Mouse (Mus musculus) C2C12 (cell line): Measurements from ENCODE around the gene Abca15.

Source experiments
- CEBPB ChIP-seq: IDR thresholded peaks from one replicate; pipeline ENCODE4 v1.6.1; 2011; ENCODE audit warnings: low read depth, mild to moderate bottlenecking, control low read depth, moderate library complexity
- CTCF ChIP-seq: IDR thresholded peaks from one replicate; pipeline ENCODE4 v1.5.1; 2011; ENCODE audit not compliant: control insufficient read depth, insufficient read depth, insufficient read length
- MAX ChIP-seq: IDR thresholded peaks from one replicate; pipeline ENCODE4 v1.6.1; 2011; ENCODE audit warnings: mild to moderate bottlenecking, control low read depth
- USF1 ChIP-seq: IDR thresholded peaks from one replicate; pipeline ENCODE4 v1.6.1; 2011; ENCODE audit warnings: low read depth, mild to moderate bottlenecking, control low read depth, moderate library complexity

DNA sequence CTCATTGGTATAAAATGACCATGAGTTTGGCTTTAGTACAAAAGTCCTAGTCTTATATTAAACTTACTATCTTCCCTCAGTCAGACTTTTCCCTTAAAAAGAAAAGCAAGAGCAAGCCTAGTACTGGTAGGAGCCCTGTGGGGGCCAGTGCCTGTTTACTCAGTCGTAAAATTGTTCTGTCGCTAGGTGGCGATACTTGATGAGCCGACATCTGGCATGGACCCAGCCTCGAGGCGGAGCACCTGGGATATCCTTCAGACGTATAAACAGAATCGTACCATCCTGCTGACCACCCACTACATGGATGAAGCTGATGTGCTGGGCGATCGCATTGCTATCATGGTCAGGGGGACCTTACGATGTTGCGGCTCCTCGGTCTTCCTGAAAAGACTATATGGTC, 32.7 kb downstream of the Abca15 start:
- TF ChIP-seq CTCF (no peak), MAX (no peak), USF1 (no peak), CEBPB (no peak)
